Mouse (Mus musculus) forebrain, embryonic 11.5 days (tissue): Measurements from ENCODE around the gene Srek1. TPM values are rescaled to one million over a fixed set of nuclear protein-coding genes. Genes with fewer than 3 reads are reported as not detected.

Experiments used
- ATAC-seq: fragments of 200-750 bp; cut with Nextera tagmentation; replicated peaks from 2 replicates; pipeline ENCODE4 v1.8.0; 2017; ENCODE audit warnings: moderate TSS enrichment; ENCODE audit not compliant: low FRiP score
- DNase-seq: peaks from one replicate; pipeline ENCODE4 v3.0.0-alpha.2; 2017; ENCODE audit warnings: low spot score
- H3K27ac ChIP-seq: fragments of 300-500 bp; sonication (generic); 2 replicates; pipeline ENCODE4 v1.5.1; 2014; ENCODE audit warnings: low read depth, low read length
- H3K27me3 ChIP-seq: fragments of 300-500 bp; sonication (generic); 2 replicates; pipeline ENCODE4 v1.6.1; 2014; ENCODE audit warnings: mild to moderate bottlenecking, low read length, mixed read lengths; ENCODE audit not compliant: control insufficient read depth, insufficient read depth
- H3K36me3 ChIP-seq: fragments of 300-500 bp; sonication (generic); 2 replicates; pipeline ENCODE4 v1.6.1; 2014; ENCODE audit warnings: mild to moderate bottlenecking, low read length, moderate library complexity, mixed read lengths; ENCODE audit not compliant: control insufficient read depth, insufficient read depth
- H3K4me1 ChIP-seq: fragments of 300-500 bp; sonication (generic); replicated peaks from 2 replicates; pipeline ENCODE4 v1.6.1; 2014; ENCODE audit warnings: low read length, mixed read lengths; ENCODE audit not compliant: control insufficient read depth, insufficient read depth
- H3K4me2 ChIP-seq: fragments of 300-500 bp; sonication (generic); 2 replicates; pipeline ENCODE4 v1.6.1; 2014; ENCODE audit warnings: low read depth, mild to moderate bottlenecking, low read length, moderate library complexity, mixed read lengths; ENCODE audit not compliant: severe bottlenecking
- H3K4me3 ChIP-seq: fragments of 300-500 bp; sonication (generic); 2 replicates; pipeline ENCODE4 v1.5.1; 2014; ENCODE audit warnings: low read depth, low read length
- H3K9ac ChIP-seq: fragments of 300-500 bp; sonication (generic); 2 replicates; pipeline ENCODE4 v1.6.1; 2014; ENCODE audit warnings: low read length
- H3K9me3 ChIP-seq: fragments of 300-500 bp; sonication (generic); 2 replicates; pipeline ENCODE4 v1.6.1; 2016; ENCODE audit warnings: low read length, mixed read lengths; ENCODE audit not compliant: control insufficient read depth
- WGBS: fragments of 180-500 bp; shearing (Covaris S2); extraction: QIAGEN DNeasy Blood & Tissue Kit; methylation state at CpG from one replicate; pipeline ENCODE4 v1.1.7; 2014; 5-methylcytosine and 5-hydroxymethylcytosine counted together
- polyA plus RNA-seq: library from polyadenylated mRNA; unstranded; fragments of >200 nt; fragmentation: Nextera tagmentation; extraction: Ambion mirVana; gene quantifications from 2 replicates; pipeline ENCODE4 v1.2.1, GENCODE M21; 2014

Gene Srek1
- polyA plus RNA-seq, 1 experiment from 2014 or later, result 129 TPM

GRCm38 (mm10) chr13:103794688-103795543 lies 20.5 kb upstream of the Srek1 start:
- 66% methylated on average over 9 of the region's 9 CpGs for WGBS
- no peaks in the 10 kb centered on the region for H3K27me3 ChIP-seq
- no peaks in the 10 kb centered on the region for H3K4me1 ChIP-seq
- H3K9ac ChIP-seq, result no peak overlapping the region
- H3K4me3 ChIP-seq, result no peak overlapping the region
- H3K36me3 ChIP-seq, result no peaks in the 10 kb centered on the region
- no peak overlapping the region for H3K27ac ChIP-seq
- DNase-seq (no peak), ATAC-seq (peak; percentile 55; the same call in 1 of the 2 replicates)
- H3K4me2 ChIP-seq, result no peak overlapping the region
- H3K9me3 ChIP-seq, result no peaks in the 10 kb centered on the region

GRCm38 (mm10) chr13:103779922-103780585 lies 5.6 kb upstream of the Srek1 start:
- H3K27me3 ChIP-seq, result no peaks in the 10 kb centered on the region
- ATAC-seq (0 out of 2 replicates have a peak, but pooled peaks have one; percentile 28), DNase-seq (peak; percentile 69)
- no peaks in the 10 kb centered on the region for H3K4me1 ChIP-seq
- H3K27ac ChIP-seq, result no peak overlapping the region
- WGBS, result 38% methylated on average over 11 of the region's 11 CpGs
- H3K4me2 ChIP-seq, result peak overlapping the region; percentile 12; the same call in 1 of the 2 replicates
- H3K9me3 ChIP-seq, result no peaks in the 10 kb centered on the region
- no peaks in the 10 kb centered on the region for H3K36me3 ChIP-seq
- no peak overlapping the region for H3K9ac ChIP-seq
- no peak overlapping the region for H3K4me3 ChIP-seq

GRCm38 (mm10) chr13:103777126-103777525 lies 2.7 kb upstream of the Srek1 start:
- Histone ChIP-seq H3K9me3 (no peaks in the 10 kb centered on the region), H3K4me3 (no peak overlapping the region), H3K27me3 (no peaks in the 10 kb centered on the region), H3K4me1 (peaks cover 3% of the 10 kb centered on the region; the same call in 1 of the 2 replicates), H3K9ac (no peak overlapping the region), H3K4me2 (no peak overlapping the region), H3K36me3 (no peaks in the 10 kb centered on the region), H3K27ac (no peak overlapping the region)
- ATAC-seq (no peak), DNase-seq (no peak)
- WGBS, result 71% methylated on average over 8 of the region's 8 CpGs

- peak overlapping the region; percentile 72 for H3K4me3 ChIP-seq
- H3K4me1 ChIP-seq, result peaks cover 3% of the 10 kb centered on the region; the same call in 1 of the 2 replicates
- ATAC-seq, result peak; percentile 76; the same call in 1 of the 2 replicates
- H3K9ac ChIP-seq, result peak overlapping the region; percentile 92
- no peaks in the 10 kb centered on the region for H3K9me3 ChIP-seq
- no peaks in the 10 kb centered on the region for H3K36me3 ChIP-seq
- peak overlapping the region; percentile 61 for H3K4me2 ChIP-seq
- peak overlapping the region; percentile 96 for H3K27ac ChIP-seq
- no peak for DNase-seq
- WGBS, result 3% methylated on average over 36 of the region's 36 CpGs
- no peaks in the 10 kb centered on the region for H3K27me3 ChIP-seq
These were observed 845 bp downstream of the Srek1 start for GRCm38 (mm10) chr13:103773407-103774118.

- H3K36me3 ChIP-seq, result no peaks in the 10 kb centered on the region; the same call in 1 of the 2 replicates
- no peaks in the 10 kb centered on the region for H3K27me3 ChIP-seq
- peak overlapping the region; percentile 72 for H3K4me3 ChIP-seq
- H3K4me1 ChIP-seq, result peaks cover 3% of the 10 kb centered on the region; the same call in 1 of the 2 replicates
- 38% methylated on average over 5 of the region's 5 CpGs for WGBS
- peak overlapping the region; percentile 35 for H3K9ac ChIP-seq
- DNase-seq (no peak), ATAC-seq (no peak)
- H3K4me2 ChIP-seq, result peak overlapping the region; percentile 61
- H3K27ac ChIP-seq, result no peak overlapping the region
- no peaks in the 10 kb centered on the region for H3K9me3 ChIP-seq
These were observed 1.5 kb downstream of the Srek1 start for GRCm38 (mm10) chr13:103772917-103773316.

GRCm38 (mm10) chr13:103770821-103771220 lies 3.6 kb downstream of the Srek1 start:
- Histone ChIP-seq H3K36me3 (no peaks in the 10 kb centered on the region; the same call in 1 of the 2 replicates), H3K9ac (no peak overlapping the region), H3K27ac (no peak overlapping the region), H3K27me3 (no peaks in the 10 kb centered on the region), H3K4me3 (no peak overlapping the region), H3K9me3 (no peaks in the 10 kb centered on the region), H3K4me2 (no peak overlapping the region), H3K4me1 (peaks cover 3% of the 10 kb centered on the region; the same call in 1 of the 2 replicates)
- ATAC-seq (no peak), DNase-seq (no peak)

GRCm38 (mm10) chr13:103767935-103768334 lies 6.5 kb downstream of the Srek1 start:
- WGBS, result 90% methylated on average over 5 of the region's 5 CpGs
- no peak for DNase-seq
- H3K36me3 ChIP-seq, result peaks cover 2% of the 10 kb centered on the region; the same call in 1 of the 2 replicates

GRCm38 (mm10) chr13:103763640-103764039 lies 10.8 kb downstream of the Srek1 start:
- ATAC-seq (no peak), DNase-seq (no peak)
- Histone ChIP-seq H3K9me3 (no peaks in the 10 kb centered on the region), H3K27me3 (no peaks in the 10 kb centered on the region), H3K4me1 (no peaks in the 10 kb centered on the region), H3K27ac (no peak overlapping the region), H3K4me2 (no peak overlapping the region), H3K4me3 (no peak overlapping the region), H3K9ac (no peak overlapping the region), H3K36me3 (peaks cover 5% of the 10 kb centered on the region; the same call in 1 of the 2 replicates)
- 87% methylated on average over 1 of the region's 1 CpGs for WGBS

More at GRCm38 (mm10) chr13:103767935-103768334, 6.5 kb downstream of the Srek1 start:
- Histone ChIP-seq H3K27ac (no peak overlapping the region), H3K4me3 (no peak overlapping the region), H3K9ac (no peak overlapping the region), H3K4me1 (peaks cover 3% of the 10 kb centered on the region; the same call in 1 of the 2 replicates), H3K9me3 (no peaks in the 10 kb centered on the region), H3K4me2 (no peak overlapping the region), H3K27me3 (no peaks in the 10 kb centered on the region)
- ATAC-seq, result no peak
